Mouse (Mus musculus) heart, embryonic 11.5 days (tissue): ENCODE data around the gene H2-Q2. TPM values are rescaled to one million over a fixed set of nuclear protein-coding genes. Genes with fewer than 3 reads are reported as not detected.
"Not testable (repeated sequence)": the region's sequence is repeated elsewhere in the genome, so short reads cannot be mapped to it uniquely, and the experiment has no call there.

ENCODE experiments used
- ATAC-seq: fragments of 200-750 bp; cut with Nextera tagmentation; replicated peaks from 2 replicates; pipeline ENCODE4 v1.8.0; 2017; ENCODE audit warnings: moderate library complexity; ENCODE audit not compliant: insufficient number of reproducible peaks, low FRiP score, low TSS enrichment
- H3K27ac ChIP-seq: fragments of 300-500 bp; sonication (generic); 2 replicates; pipeline ENCODE4 v1.5.1; 2014; ENCODE audit warnings: mild to moderate bottlenecking, low read depth, low read length
- H3K27me3 ChIP-seq: fragments of 300-500 bp; sonication (generic); 2 replicates; pipeline ENCODE4 v1.6.1; 2014; ENCODE audit warnings: mild to moderate bottlenecking, low read length, mixed read lengths; ENCODE audit not compliant: control insufficient read depth, insufficient read depth
- H3K36me3 ChIP-seq: fragments of 300-500 bp; sonication (generic); 2 replicates; pipeline ENCODE4 v1.6.1; 2014; ENCODE audit warnings: mild to moderate bottlenecking, low read length, moderate library complexity, mixed read lengths; ENCODE audit not compliant: control insufficient read depth, insufficient read depth
- H3K4me1 ChIP-seq: fragments of 300-500 bp; sonication (generic); 2 replicates; pipeline ENCODE4 v1.6.1; 2014; ENCODE audit warnings: low read length; ENCODE audit not compliant: control insufficient read depth, insufficient read depth
- H3K4me2 ChIP-seq: fragments of 300-500 bp; sonication (generic); 2 replicates; pipeline ENCODE4 v1.6.1; 2014; ENCODE audit warnings: mild to moderate bottlenecking, moderate library complexity
- H3K4me3 ChIP-seq: fragments of 300-500 bp; sonication (generic); 2 replicates; pipeline ENCODE4 v1.5.1; 2014; ENCODE audit warnings: low read depth, low read length
- H3K9ac ChIP-seq: fragments of 300-500 bp; sonication (generic); 2 replicates; pipeline ENCODE4 v1.6.1; 2014; ENCODE audit warnings: mild to moderate bottlenecking, low read depth, low read length, moderate library complexity
- H3K9me3 ChIP-seq: fragments of 300-500 bp; sonication (generic); replicated peaks from 2 replicates; pipeline ENCODE4 v1.6.1; 2016; ENCODE audit warnings: low read length; ENCODE audit not compliant: control insufficient read depth
- WGBS: fragments of 180-500 bp; shearing (Covaris S2); extraction: QIAGEN DNeasy Blood & Tissue Kit; methylation state at CpG from one replicate; pipeline ENCODE4 v1.1.7; 2014; ENCODE audit not compliant: insufficient replicate concordance; 5-methylcytosine and 5-hydroxymethylcytosine counted together
- polyA plus RNA-seq: library from polyadenylated mRNA; unstranded; fragments of >200 nt; fragmentation: Nextera tagmentation; extraction: Ambion mirVana; gene quantifications from 2 replicates; pipeline ENCODE4 v1.2.1, GENCODE M21; 2014

H2-Q2 gene
- polyA plus RNA-seq, 1 experiment from 2014 or later: 10.1 TPM

GRCm38 (mm10) chr17:35393864-35394800 lies 52.1 kb downstream of the H2-Q2 start:
- not testable (repeated sequence) for H3K4me1 ChIP-seq, H3K27me3 ChIP-seq, H3K36me3 ChIP-seq, H3K9ac ChIP-seq, H3K27ac ChIP-seq, H3K9me3 ChIP-seq
- peak overlapping the region; percentile 56 for H3K4me2 ChIP-seq
- H3K4me3 ChIP-seq: peak overlapping the region; percentile 23; the same call in 1 of the 2 replicates
- 4% methylated on average over 40 of the region's 75 CpGs for WGBS
- peak; percentile 65 for ATAC-seq

Other genes with a start within 250 kb of the H2-Q2 start
- gene Ly6g5c, start 234.0 kb upstream of the H2-Q2 start, polyA plus RNA-seq: not detected in 2 replicates
- gene Ly6g5b, start 226.8 kb upstream of the H2-Q2 start, polyA plus RNA-seq: 0.36 and 0.56 TPM in 2 replicates
- gene Gpank1, start 220.8 kb upstream of the H2-Q2 start, polyA plus RNA-seq: 15.7 and 17.2 TPM in 2 replicates
- 221 and 222 TPM in 2 replicates for gene Csnk2b, start 220.2 kb upstream of the H2-Q2 start, polyA plus RNA-seq
- gene D17H6S53E, start 215.9 kb upstream of the H2-Q2 start, polyA plus RNA-seq: 8.4 and 10.8 TPM in 2 replicates
- gene Apom, start 210.2 kb upstream of the H2-Q2 start, polyA plus RNA-seq: 2.3 and 12.9 TPM in 2 replicates
- gene Bag6, start 207.1 kb upstream of the H2-Q2 start, polyA plus RNA-seq: 72.5 and 77.4 TPM in 2 replicates
- gene Prrc2a, start 177.3 kb upstream of the H2-Q2 start, polyA plus RNA-seq: 128 and 163 TPM in 2 replicates
- 2.7 and 4.2 TPM in 2 replicates for gene Aif1, start 166.2 kb upstream of the H2-Q2 start, polyA plus RNA-seq
- 4.9 and 5.0 TPM in 2 replicates for gene Lst1, start 153.8 kb upstream of the H2-Q2 start, polyA plus RNA-seq
- gene Ltb, start 147.8 kb upstream of the H2-Q2 start, polyA plus RNA-seq: 0.42 TPM in 1 of 2 replicates, not detected in the other
- not detected in 2 replicates for gene Tnf, start 140.2 kb upstream of the H2-Q2 start, polyA plus RNA-seq
- not detected in 2 replicates for gene Lta, start 136.9 kb upstream of the H2-Q2 start, polyA plus RNA-seq
- 0.44 TPM in 1 of 2 replicates, not detected in the other for gene Gm16181, start 121.4 kb upstream of the H2-Q2 start, polyA plus RNA-seq
- 9.3 and 10.1 TPM in 2 replicates for gene Atp6v1g2, start 108.6 kb upstream of the H2-Q2 start, polyA plus RNA-seq
- gene Nfkbil1, start 106.5 kb upstream of the H2-Q2 start, polyA plus RNA-seq: 2.3 and 4.9 TPM in 2 replicates
- 317 and 318 TPM in 2 replicates for gene Ddx39b, start 100.5 kb upstream of the H2-Q2 start, polyA plus RNA-seq
- 21.0 and 29.1 TPM in 2 replicates for gene H2-D1, start 79.5 kb upstream of the H2-Q2 start, polyA plus RNA-seq
- gene H2-Q1, start 21.8 kb upstream of the H2-Q2 start, polyA plus RNA-seq: 0.18 and 0.53 TPM in 2 replicates
- 1.8 and 2.7 TPM in 2 replicates for gene H2-Q4, start 37.4 kb downstream of the H2-Q2 start, polyA plus RNA-seq
- gene H2-Q6, start 82.6 kb downstream of the H2-Q2 start, polyA plus RNA-seq: 0.38 and 0.39 TPM in 2 replicates
- 0.84 and 2.6 TPM in 2 replicates for gene H2-Q7, start 96.9 kb downstream of the H2-Q2 start, polyA plus RNA-seq
- 0.20 and 1.4 TPM in 2 replicates for gene H2-Q10, start 127.8 kb downstream of the H2-Q2 start, polyA plus RNA-seq
- gene Pou5f1, start 163.8 kb downstream of the H2-Q2 start, polyA plus RNA-seq: not detected in 2 replicates
- 47.6 and 51.1 TPM in 2 replicates for gene Tcf19, start 174.6 kb downstream of the H2-Q2 start, polyA plus RNA-seq
- 10.4 and 12.8 TPM in 2 replicates for gene Cchcr1, start 174.9 kb downstream of the H2-Q2 start, polyA plus RNA-seq
- 0.37 TPM in 1 of 2 replicates, not detected in the other for gene Psors1c2, start 191.0 kb downstream of the H2-Q2 start, polyA plus RNA-seq
- 0.40 and 0.83 TPM in 2 replicates for gene Cdsn, start 209.9 kb downstream of the H2-Q2 start, polyA plus RNA-seq
- not detected in 2 replicates for gene 2300002M23Rik, start 225.2 kb downstream of the H2-Q2 start, polyA plus RNA-seq